Mouse (Mus musculus) embryonic facial prominence, embryonic 11.5 days (tissue): ENCODE measurements at regions not wholly inside any gene's neighbourhood (a gene's known extent, or its start where the extent isn't known, plus 50 kb on each side); places are given as distances from the start of the nearest gene placed in this dataset.
"Not testable (repeated sequence)": the region's sequence is repeated elsewhere in the genome, so short reads cannot be mapped to it uniquely, and the experiment has no call there.

ENCODE experiments used
- ATAC-seq: fragments of 200-750 bp; cut with Nextera tagmentation; replicated peaks from 2 replicates; pipeline ENCODE4 v1.8.0; 2017; ENCODE audit warnings: low read depth; ENCODE audit not compliant: insufficient number of reproducible peaks, low FRiP score, low TSS enrichment
- DNase-seq: peaks from one replicate; pipeline ENCODE4 v3.0.0-alpha.2; 2015; ENCODE audit warnings: low spot score
- H3K27ac ChIP-seq: fragments of 300-500 bp; sonication (generic); replicated peaks from 2 replicates; pipeline ENCODE4 v1.5.1; 2014; ENCODE audit warnings: mild to moderate bottlenecking, low read depth, low read length, control low read depth
- H3K27me3 ChIP-seq: fragments of 300-500 bp; sonication (generic); 2 replicates; pipeline ENCODE4 v1.6.1; 2014; ENCODE audit warnings: mild to moderate bottlenecking, low read length, moderate library complexity, mixed read lengths; ENCODE audit not compliant: control insufficient read depth, insufficient read depth
- H3K36me3 ChIP-seq: fragments of 300-500 bp; sonication (generic); replicated peaks from 2 replicates; pipeline ENCODE4 v1.6.1; 2014; ENCODE audit warnings: low read depth, mild to moderate bottlenecking, low read length, moderate library complexity, mixed read lengths; ENCODE audit not compliant: control insufficient read depth, insufficient read depth
- H3K4me1 ChIP-seq: fragments of 300-500 bp; sonication (generic); 2 replicates; pipeline ENCODE4 v1.6.1; 2014; ENCODE audit warnings: low read length, mixed read lengths; ENCODE audit not compliant: control insufficient read depth, insufficient read depth
- H3K4me2 ChIP-seq: fragments of 300-500 bp; sonication (generic); 2 replicates; pipeline ENCODE4 v1.6.1; 2014; ENCODE audit warnings: low read depth, mild to moderate bottlenecking, control low read depth, low read length, moderate library complexity
- H3K4me3 ChIP-seq: fragments of 300-500 bp; sonication (generic); 2 replicates; pipeline ENCODE4 v1.5.1; 2014; ENCODE audit warnings: low read depth, low read length, control low read depth
- H3K9ac ChIP-seq: fragments of 300-500 bp; sonication (generic); replicated peaks from 2 replicates; pipeline ENCODE4 v1.6.1; 2014; ENCODE audit warnings: mild to moderate bottlenecking, control low read depth, low read length
- H3K9me3 ChIP-seq: fragments of 300-500 bp; sonication (generic); replicated peaks from 2 replicates; pipeline ENCODE4 v1.6.1; 2016; ENCODE audit warnings: mild to moderate bottlenecking, low read length, inconsistent platforms, mixed read lengths; ENCODE audit not compliant: control insufficient read depth
- WGBS: fragments of 180-500 bp; shearing (Covaris S2); extraction: QIAGEN DNeasy Blood & Tissue Kit; methylation state at CpG from one replicate; pipeline ENCODE4 v1.1.7; 2014; 5-methylcytosine and 5-hydroxymethylcytosine counted together

- DNase-seq, result no peak
- no peak overlapping the region for H3K9ac ChIP-seq
- H3K4me2 ChIP-seq, result no peak overlapping the region
- ATAC-seq, result no peak
- no peak overlapping the region for H3K4me3 ChIP-seq
- H3K4me1 ChIP-seq, result no peaks in the 10 kb centered on the region
- H3K27ac ChIP-seq, result no peak overlapping the region
- H3K36me3 ChIP-seq, result no peaks in the 10 kb centered on the region
- WGBS, result 89% methylated on average over 1 of the region's 1 CpGs
- H3K27me3 ChIP-seq, result no peaks in the 10 kb centered on the region
- no peaks in the 10 kb centered on the region for H3K9me3 ChIP-seq
Measured at GRCm38 (mm10) chr10:35503328-35503727, 208.4 kb downstream of the Amd2 start.

GRCm38 (mm10) chr10:35502620-35503019 is 209.1 kb downstream of the Amd2 start:
- 62% methylated on average over 3 of the region's 3 CpGs for WGBS
- no peaks in the 10 kb centered on the region for H3K36me3 ChIP-seq
- H3K4me2 ChIP-seq, result no peak overlapping the region
- H3K4me3 ChIP-seq, result no peak overlapping the region
- ATAC-seq (no peak), DNase-seq (peak; percentile 21)
- H3K27ac ChIP-seq, result no peak overlapping the region
- H3K27me3 ChIP-seq, result no peaks in the 10 kb centered on the region
- no peak overlapping the region for H3K9ac ChIP-seq
- no peaks in the 10 kb centered on the region for H3K9me3 ChIP-seq
- H3K4me1 ChIP-seq, result no peaks in the 10 kb centered on the region

DNA sequence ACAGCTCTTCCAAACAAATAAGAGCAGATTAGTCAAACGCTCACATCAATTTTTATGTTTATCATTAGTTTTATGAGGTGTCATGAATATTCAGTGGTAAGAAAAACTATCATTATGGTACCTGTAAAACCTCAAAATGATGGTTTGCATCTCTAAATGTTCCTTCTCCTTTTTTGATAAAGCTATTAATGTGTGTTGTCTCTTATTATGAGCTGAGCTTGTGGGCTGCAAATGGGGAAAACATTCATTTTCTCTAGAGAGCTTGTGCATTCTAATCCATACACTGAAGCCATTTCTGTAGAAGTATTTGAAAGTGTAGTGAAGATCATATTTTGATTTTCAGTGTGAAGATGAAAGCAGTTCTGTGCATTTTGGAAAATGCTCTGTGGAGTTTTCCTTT is 209.6 kb downstream of the Amd2 start:
- ATAC-seq, result no peak
- H3K27me3 ChIP-seq, result no peaks in the 10 kb centered on the region
- H3K27ac ChIP-seq, result no peak overlapping the region
- H3K4me1 ChIP-seq, result no peaks in the 10 kb centered on the region
- H3K36me3 ChIP-seq, result no peaks in the 10 kb centered on the region
- H3K9ac ChIP-seq, result no peak overlapping the region
- DNase-seq, result no peak
- H3K9me3 ChIP-seq, result no peaks in the 10 kb centered on the region
- no peak overlapping the region for H3K4me2 ChIP-seq
- 76% methylated on average over 1 of the region's 1 CpGs for WGBS
- H3K4me3 ChIP-seq, result no peak overlapping the region

DNA sequence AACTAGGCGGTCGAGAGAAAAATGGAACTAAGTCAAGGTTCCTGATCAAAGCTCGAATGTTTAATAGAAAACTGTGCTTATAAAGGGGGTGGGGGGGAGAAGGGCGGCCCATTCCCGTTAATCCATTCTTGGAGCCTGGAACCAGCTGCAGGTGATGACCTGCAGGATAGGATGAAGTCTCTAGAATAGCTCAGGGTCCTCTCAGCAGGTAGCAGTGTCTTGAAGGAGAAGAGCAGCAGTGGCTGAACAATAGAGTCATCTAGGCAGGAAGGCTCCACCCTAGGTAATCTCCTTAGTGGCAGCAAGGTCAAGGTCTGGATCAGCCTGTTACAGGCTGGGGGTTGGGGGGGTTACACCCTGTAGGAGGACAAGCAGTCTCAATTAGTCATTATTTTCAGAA is 232.9 kb downstream of the Amd2 start:
- H3K27ac ChIP-seq, DNase-seq, H3K4me3 ChIP-seq, H3K27me3 ChIP-seq, H3K4me1 ChIP-seq, H3K9ac ChIP-seq, H3K36me3 ChIP-seq, H3K9me3 ChIP-seq, H3K4me2 ChIP-seq, ATAC-seq: not testable (repeated sequence)
- WGBS, result 77% methylated on average over 5 of the region's 5 CpGs

DNA sequence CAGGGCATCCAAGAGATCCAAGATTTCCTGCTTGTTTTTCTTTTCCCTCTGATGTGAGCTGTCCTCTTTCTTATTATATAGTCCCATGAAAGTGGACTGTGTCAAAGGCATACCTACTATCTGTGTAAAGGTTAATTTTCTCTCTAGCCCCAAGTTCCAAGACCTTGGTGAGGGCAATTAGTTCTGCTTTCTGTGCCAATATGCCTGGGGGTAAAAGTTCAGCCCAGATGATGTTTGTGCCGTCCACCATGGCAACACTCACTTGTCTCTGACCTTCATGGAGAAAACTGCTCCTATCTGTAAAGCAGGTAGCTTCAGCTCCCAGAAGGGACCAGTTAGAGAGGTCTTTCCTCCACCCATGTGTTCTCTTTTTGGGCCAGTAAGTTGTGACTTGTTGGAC is 265.2 kb downstream of the Amd2 start:
- WGBS, result 79% methylated on average over 1 of the region's 1 CpGs
- Histone ChIP-seq H3K36me3 (no peaks in the 10 kb centered on the region), H3K9me3 (no peaks in the 10 kb centered on the region), H3K4me3 (no peak overlapping the region), H3K4me1 (no peaks in the 10 kb centered on the region), H3K27me3 (no peaks in the 10 kb centered on the region), H3K4me2 (no peak overlapping the region), H3K27ac (no peak overlapping the region), H3K9ac (no peak overlapping the region)
- DNase-seq (no peak), ATAC-seq (no peak)

DNA sequence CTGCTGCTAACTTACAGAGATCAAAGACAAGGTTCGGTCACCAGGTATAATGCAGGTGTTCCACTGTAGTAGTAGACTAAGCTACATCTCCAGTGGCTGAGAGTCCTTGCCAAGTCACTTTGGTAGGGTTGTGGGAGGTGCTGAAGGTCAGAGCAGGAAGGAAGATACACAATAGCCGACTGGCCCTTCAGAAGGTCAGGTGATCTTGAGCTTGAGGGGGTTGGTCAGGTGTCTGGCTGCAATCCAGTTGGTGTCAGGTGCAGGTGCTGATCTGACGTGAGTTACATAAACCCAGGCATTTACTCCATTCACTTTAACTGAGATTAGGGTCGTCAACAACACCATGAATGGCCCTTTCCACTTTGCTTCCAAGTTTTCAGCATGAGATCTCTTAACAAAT is 266.8 kb downstream of the Amd2 start:
- H3K27ac ChIP-seq, result no peak overlapping the region
- ATAC-seq (no peak), DNase-seq (no peak)
- no peaks in the 10 kb centered on the region for H3K9me3 ChIP-seq
- no peaks in the 10 kb centered on the region for H3K27me3 ChIP-seq
- no peaks in the 10 kb centered on the region for H3K4me1 ChIP-seq
- H3K36me3 ChIP-seq, result no peaks in the 10 kb centered on the region
- H3K4me2 ChIP-seq, result no peak overlapping the region
- WGBS, result 79% methylated on average over 4 of the region's 4 CpGs
- H3K4me3 ChIP-seq, result no peak overlapping the region
- no peak overlapping the region for H3K9ac ChIP-seq

- H3K4me1 ChIP-seq, result no peaks in the 10 kb centered on the region
- WGBS, result 96% methylated on average over 1 of the region's 1 CpGs
- no peaks in the 10 kb centered on the region for H3K27me3 ChIP-seq
- ATAC-seq (no peak), DNase-seq (no peak)
- H3K9ac ChIP-seq, result no peak overlapping the region
- no peak overlapping the region for H3K27ac ChIP-seq
- H3K36me3 ChIP-seq, result no peaks in the 10 kb centered on the region
- no peak overlapping the region for H3K4me3 ChIP-seq
- H3K9me3 ChIP-seq, result no peaks in the 10 kb centered on the region
- no peak overlapping the region for H3K4me2 ChIP-seq
Measured at GRCm38 (mm10) chr10:35443911-35444310, 267.8 kb downstream of the Amd2 start.
